Mouse (Mus musculus) kidney, postnatal 10 days (tissue): ENCODE data around the gene Pirt.
A peak's percentile ranks its signal among the peaks of the same experiment; 100 is the strongest.

ENCODE experiments used
- DNase-seq: peaks from one replicate; pipeline ENCODE4 v3.0.0; 2021; ENCODE audit warnings: mixed read lengths

Gene Pirt

GRCm38 (mm10) chr11:66911811-66912210 lies at the start of gene Pirt:
Pirt (plus strand) TSS chr11:66911981.
- DNase-seq = no peak

GRCm38 (mm10) chr11:66871701-66872100 lies 40.1 kb upstream of the Pirt start:
- peak; percentile 6 for DNase-seq

- no peak for DNase-seq
These were observed 38.9 kb upstream of the Pirt start for GRCm38 (mm10) chr11:66872773-66873470.

GRCm38 (mm10) chr11:66881291-66881690 lies 30.5 kb upstream of the Pirt start:
- no peak for DNase-seq

GRCm38 (mm10) chr11:66882224-66883040 lies 29.3 kb upstream of the Pirt start:
- no peak for DNase-seq

- no peak for DNase-seq
These were observed 19.2 kb upstream of the Pirt start for GRCm38 (mm10) chr11:66892536-66892935.

GRCm38 (mm10) chr11:66898747-66899146 lies 13.0 kb upstream of the Pirt start:
- DNase-seq = no peak

GRCm38 (mm10) chr11:66899426-66899825 lies 12.4 kb upstream of the Pirt start:
- peak; percentile 78 for DNase-seq

GRCm38 (mm10) chr11:66902801-66903200 lies 9.0 kb upstream of the Pirt start:
- no peak for DNase-seq

- peak; percentile 82 for DNase-seq
These were observed 6.0 kb upstream of the Pirt start for GRCm38 (mm10) chr11:66905617-66906384.

- peak; percentile 31 for DNase-seq
These were observed 1.0 kb downstream of the Pirt start for GRCm38 (mm10) chr11:66912531-66913458.

- DNase-seq = peak; percentile 66
These were observed 2.5 kb downstream of the Pirt start for GRCm38 (mm10) chr11:66914249-66914648.

GRCm38 (mm10) chr11:66920012-66920411 lies 8.2 kb downstream of the Pirt start:
- DNase-seq = no peak

- DNase-seq = no peak
These were observed 12.5 kb downstream of the Pirt start for GRCm38 (mm10) chr11:66924095-66924823.

GRCm38 (mm10) chr11:66928311-66928710 lies 16.5 kb downstream of the Pirt start:
- no peak for DNase-seq

GRCm38 (mm10) chr11:66932827-66933599 lies 21.2 kb downstream of the Pirt start:
- DNase-seq = no peak

GRCm38 (mm10) chr11:66934428-66935173 lies 22.8 kb downstream of the Pirt start:
- DNase-seq = peak; percentile 11

GRCm38 (mm10) chr11:66942011-66942410 lies 30.2 kb downstream of the Pirt start:
- DNase-seq = no peak

- no peak for DNase-seq
These were observed 33.5 kb downstream of the Pirt start for GRCm38 (mm10) chr11:66945224-66945767.

GRCm38 (mm10) chr11:66946521-66946920 lies 34.7 kb downstream of the Pirt start:
- no peak for DNase-seq
